Mouse (Mus musculus) lung, adult 2 months (tissue): ENCODE data around the gene Tac4.

Source experiments
- CTCF ChIP-seq: fragments of 200-500 bp; IDR thresholded peaks from 2 replicates; pipeline ENCODE4 v1.5.1; 2011; ENCODE audit warnings: mild to moderate bottlenecking, low read length, control low read depth; ENCODE audit not compliant: insufficient read depth
- POLR2A ChIP-seq: fragments of 200-500 bp; IDR thresholded peaks from 2 replicates; pipeline ENCODE4 v1.6.1; 2011; ENCODE audit warnings: low read depth, mild to moderate bottlenecking, control low read depth, low read length, borderline replicate concordance; ENCODE audit errors: extremely low read depth

- TF ChIP-seq POLR2A = no peak
- TF ChIP-seq CTCF = no peak
These were observed 18.7 kb upstream of the Tac4 start for GRCm38 (mm10) chr11:95242653-95243052.
